Mouse (Mus musculus) intestine, embryonic 15.5 days (tissue): ENCODE data around the gene Rbm41. TPM values are rescaled to one million over a fixed set of nuclear protein-coding genes. Genes with fewer than 3 reads are reported as not detected.
A peak's percentile ranks its signal among the peaks of the same experiment; 100 is the strongest.

Experiments
- ATAC-seq: fragments of 200-750 bp; cut with Nextera tagmentation; 2 replicates; pipeline ENCODE4 v1.8.0; 2017; ENCODE audit warnings: moderate TSS enrichment, moderate library complexity
- H3K27ac ChIP-seq: fragments of 300-500 bp; sonication (generic); 2 replicates; pipeline ENCODE4 v1.5.1; 2015; ENCODE audit warnings: mild to moderate bottlenecking, inconsistent platforms
- H3K27me3 ChIP-seq: fragments of 300-500 bp; sonication (generic); replicated peaks from 2 replicates; pipeline ENCODE4 v1.6.1; 2015; ENCODE audit warnings: inconsistent platforms
- H3K36me3 ChIP-seq: fragments of 300-500 bp; sonication (generic); 2 replicates; pipeline ENCODE4 v1.6.1; 2015; ENCODE audit warnings: inconsistent platforms
- H3K4me1 ChIP-seq: fragments of 300-500 bp; sonication (generic); replicated peaks from 2 replicates; pipeline ENCODE4 v1.6.1; 2015; ENCODE audit warnings: inconsistent platforms
- H3K4me2 ChIP-seq: fragments of 300-500 bp; sonication (generic); replicated peaks from 2 replicates; pipeline ENCODE4 v1.6.1; 2015; ENCODE audit warnings: mild to moderate bottlenecking, inconsistent platforms
- H3K4me3 ChIP-seq: fragments of 300-500 bp; sonication (generic); replicated peaks from 2 replicates; pipeline ENCODE4 v1.5.1; 2015; ENCODE audit warnings: inconsistent platforms
- H3K9ac ChIP-seq: fragments of 300-500 bp; sonication (generic); 2 replicates; pipeline ENCODE4 v1.6.1; 2015; ENCODE audit warnings: inconsistent platforms
- H3K9me3 ChIP-seq: fragments of 300-500 bp; sonication (generic); 2 replicates; pipeline ENCODE4 v1.6.1; 2016; ENCODE audit warnings: inconsistent platforms
- WGBS: fragments of 180-500 bp; shearing (Covaris S2); methylation state at CpG from one replicate; pipeline ENCODE4 v1.1.7; 2015; 5-methylcytosine and 5-hydroxymethylcytosine counted together
- polyA plus RNA-seq: library from polyadenylated mRNA; unstranded; fragments of >200 nt; fragmentation: Nextera tagmentation; extraction: Ambion mirVana; gene quantifications from 2 replicates; pipeline ENCODE4 v1.2.1, GENCODE M21; 2015

Gene Rbm41
- polyA plus RNA-seq, 1 experiment from 2014 or later, result 3.2 TPM

DNA sequence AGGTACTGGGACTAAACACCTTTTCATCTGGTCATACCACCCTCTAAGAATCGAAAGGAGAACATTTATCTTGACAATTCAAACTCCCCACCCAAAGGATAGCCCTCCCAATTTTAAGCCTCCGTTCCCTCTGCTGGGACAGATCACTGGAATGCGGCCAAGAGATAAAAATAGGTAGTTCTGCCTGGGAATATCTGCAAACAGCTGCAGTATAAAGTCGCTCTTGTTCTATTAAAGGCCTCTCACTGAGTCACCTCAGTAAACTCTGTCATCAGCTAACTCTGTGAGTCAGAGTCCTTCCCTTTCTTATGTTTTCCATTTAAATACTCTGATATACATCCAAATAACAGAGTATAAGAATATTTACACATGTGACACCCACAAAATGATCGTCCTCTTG is 139.0 kb downstream of the Rbm41 start:
- Histone ChIP-seq H3K4me1 (no peaks in the 10 kb centered on the region), H3K36me3 (no peaks in the 10 kb centered on the region), H3K9me3 (no peaks in the 10 kb centered on the region), H3K27me3 (no peaks in the 10 kb centered on the region), H3K27ac (no peak overlapping the region), H3K4me2 (no peak overlapping the region), H3K9ac (no peak overlapping the region), H3K4me3 (no peak overlapping the region)
- WGBS, result 63% methylated on average over 5 of the region's 5 CpGs
- 0 out of 2 replicates have a peak, but pooled peaks have one; percentile 47 for ATAC-seq

DNA sequence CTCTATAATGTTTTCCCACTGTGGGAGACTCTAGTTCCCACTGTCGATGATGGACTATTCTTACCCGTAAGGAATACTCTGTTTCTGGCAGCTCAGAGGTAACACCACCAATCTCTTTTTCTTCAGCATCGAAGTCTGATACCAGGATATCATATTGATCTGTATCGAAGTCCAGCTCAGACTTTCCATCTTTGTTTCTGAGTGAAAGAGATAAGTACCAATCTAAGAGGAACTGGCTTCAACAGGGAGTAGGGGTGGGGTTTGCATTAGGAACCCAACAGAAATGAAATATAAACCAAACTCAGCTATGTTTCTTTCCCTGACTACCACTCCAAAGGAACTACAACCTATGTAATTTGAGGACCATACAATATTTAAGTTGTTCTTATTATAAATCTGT is 143.6 kb downstream of the Rbm41 start:
- Histone ChIP-seq H3K9ac (no peak overlapping the region), H3K36me3 (no peaks in the 10 kb centered on the region), H3K9me3 (no peaks in the 10 kb centered on the region), H3K27me3 (no peaks in the 10 kb centered on the region), H3K27ac (no peak overlapping the region), H3K4me3 (no peak overlapping the region), H3K4me1 (no peaks in the 10 kb centered on the region), H3K4me2 (no peak overlapping the region)
- no peak for ATAC-seq
- 94% methylated on average over 4 of the region's 4 CpGs for WGBS

DNA sequence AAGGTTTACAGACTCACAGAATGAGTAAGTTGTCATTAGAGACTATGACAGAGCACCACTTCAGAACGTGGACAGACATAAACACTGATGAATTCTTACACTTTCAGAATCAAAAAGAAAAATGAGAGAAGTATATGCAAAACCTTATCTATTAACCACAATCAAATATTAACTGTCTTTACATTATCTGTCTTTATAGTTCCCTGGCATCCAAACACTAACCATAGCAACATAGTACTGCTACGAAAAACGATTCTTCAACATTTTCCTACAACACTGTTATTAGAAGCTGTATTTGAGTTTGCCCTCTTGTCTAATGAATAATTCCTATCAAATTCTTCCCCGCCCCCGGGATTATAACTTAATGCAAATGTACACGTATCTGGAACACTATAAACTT is 157.3 kb downstream of the Rbm41 start:
- 79% methylated on average over 6 of the region's 6 CpGs for WGBS
- no peak overlapping the region for H3K4me3 ChIP-seq
- H3K27me3 ChIP-seq, result no peaks in the 10 kb centered on the region
- no peaks in the 10 kb centered on the region for H3K36me3 ChIP-seq
- H3K4me1 ChIP-seq, result no peaks in the 10 kb centered on the region
- no peak overlapping the region for H3K27ac ChIP-seq
- ATAC-seq, result no peak
- no peak overlapping the region for H3K9ac ChIP-seq
- H3K9me3 ChIP-seq, result no peaks in the 10 kb centered on the region
- H3K4me2 ChIP-seq, result no peak overlapping the region

Other genes with a start within 250 kb of the Rbm41 start
- not detected in 2 replicates for gene Ripply1, start 216.2 kb downstream of the Rbm41 start, polyA plus RNA-seq
- gene Cldn2, start 197.8 kb downstream of the Rbm41 start, polyA plus RNA-seq, result 54.1 and 59.8 TPM in 2 replicates
- 13.3 TPM in 2 replicates for gene Morc4, start 126.9 kb downstream of the Rbm41 start, polyA plus RNA-seq
- 3.3 and 5.3 TPM in 2 replicates for gene Nup62cl, start 64.1 kb upstream of the Rbm41 start, polyA plus RNA-seq
- gene Pih1h3b, start 64.3 kb upstream of the Rbm41 start, polyA plus RNA-seq, result not detected in 2 replicates